Mouse (Mus musculus): ENCODE results near the gene 5730522E02Rik. TPM values are rescaled to one million over a fixed set of nuclear protein-coding genes. Genes with fewer than 3 reads are reported as not detected.

Gene 5730522E02Rik
- polyA plus RNA-seq, 1 experiment from 2014 or later: 2.9 TPM

- H3K4me1 ChIP-seq (ENCODE audit: insufficient read depth): no peaks in the 10 kb centered on the region
- no peaks in the 10 kb centered on the region for H3K9me3 ChIP-seq (ENCODE audit: low read depth, low read length)
- H3K27ac ChIP-seq (ENCODE audit: low read depth): no peak overlapping the region
- no peak for TF ChIP-seq CTCF (IDR thresholded peaks at IDR 0.05; ENCODE audit: low read depth)
- H3K27me3 ChIP-seq (ENCODE audit: insufficient read depth, low read length): no peaks in the 10 kb centered on the region
- H3K36me3 ChIP-seq (ENCODE audit: insufficient read depth): no peaks in the 10 kb centered on the region
- H3K4me2 ChIP-seq: no peak overlapping the region
- H3K4me3 ChIP-seq (ENCODE audit: low read depth, low read length): no peak overlapping the region
- ATAC-seq (ENCODE audit: insufficient read depth) (no peak), DNase-seq (no peak)
- H3K9ac ChIP-seq: no peak overlapping the region
Observed at GRCm38 (mm10) chr11:25819789-25820188, 390.8 kb downstream of the 5730522E02Rik start.

GRCm38 (mm10) chr11:25813446-25813845, 397.1 kb downstream of the 5730522E02Rik start:
- Histone ChIP-seq H3K27me3 (ENCODE audit: insufficient read depth, low read length) (no peaks in the 10 kb centered on the region), H3K4me1 (ENCODE audit: insufficient read depth) (no peaks in the 10 kb centered on the region), H3K36me3 (ENCODE audit: insufficient read depth) (no peaks in the 10 kb centered on the region), H3K9ac (no peak overlapping the region), H3K4me2 (no peak overlapping the region), H3K9me3 (ENCODE audit: low read depth, low read length) (no peaks in the 10 kb centered on the region), H3K27ac (ENCODE audit: low read depth) (no peak overlapping the region), H3K4me3 (ENCODE audit: low read depth, low read length) (no peak overlapping the region)
- TF ChIP-seq CTCF (IDR thresholded peaks at IDR 0.05; ENCODE audit: low read depth): no peak
- ATAC-seq (ENCODE audit: insufficient read depth) (no peak), DNase-seq (no peak)
- WGBS: 85% methylated on average over 2 of the region's 2 CpGs

GRCm38 (mm10) chr11:25787691-25788090, 422.9 kb downstream of the 5730522E02Rik start:
- H3K27me3 ChIP-seq (ENCODE audit: insufficient read depth, low read length): no peaks in the 10 kb centered on the region
- H3K27ac ChIP-seq (ENCODE audit: low read depth): no peak overlapping the region
- DNase-seq: no peak
- no peak overlapping the region for H3K9ac ChIP-seq
- 90% methylated on average over 1 of the region's 1 CpGs for WGBS
- no peaks in the 10 kb centered on the region for H3K9me3 ChIP-seq (ENCODE audit: low read depth, low read length)
- ATAC-seq (ENCODE audit: insufficient read depth): no peak
- no peaks in the 10 kb centered on the region for H3K36me3 ChIP-seq (ENCODE audit: insufficient read depth)
- H3K4me3 ChIP-seq (ENCODE audit: low read depth, low read length): no peak overlapping the region
- TF ChIP-seq CTCF (IDR thresholded peaks at IDR 0.05; ENCODE audit: low read depth): no peak
- no peaks in the 10 kb centered on the region for H3K4me1 ChIP-seq (ENCODE audit: insufficient read depth)
- no peak overlapping the region for H3K4me2 ChIP-seq

GRCm38 (mm10) chr11:25772231-25772630, 438.3 kb downstream of the 5730522E02Rik start:
- Histone ChIP-seq H3K4me3 (ENCODE audit: low read depth, low read length) (no peak overlapping the region), H3K9me3 (ENCODE audit: low read depth, low read length) (no peaks in the 10 kb centered on the region), H3K4me2 (no peak overlapping the region), H3K9ac (no peak overlapping the region), H3K36me3 (ENCODE audit: insufficient read depth) (no peaks in the 10 kb centered on the region), H3K4me1 (ENCODE audit: insufficient read depth) (no peaks in the 10 kb centered on the region), H3K27me3 (ENCODE audit: insufficient read depth, low read length) (no peaks in the 10 kb centered on the region), H3K27ac (ENCODE audit: low read depth) (no peak overlapping the region)
- DNase-seq (no peak), ATAC-seq (ENCODE audit: insufficient read depth) (no peak)
- no peak for TF ChIP-seq CTCF (IDR thresholded peaks at IDR 0.05; ENCODE audit: low read depth)
- 88% methylated on average over 1 of the region's 1 CpGs for WGBS

GRCm38 (mm10) chr11:25770991-25771568, 439.5 kb downstream of the 5730522E02Rik start:
- WGBS: 75% methylated on average over 3 of the region's 3 CpGs
- DNase-seq: no peak
- TF ChIP-seq CTCF (IDR thresholded peaks at IDR 0.05; ENCODE audit: low read depth): no peak
- no peak overlapping the region for H3K9ac ChIP-seq
- no peaks in the 10 kb centered on the region for H3K36me3 ChIP-seq (ENCODE audit: insufficient read depth)
- no peaks in the 10 kb centered on the region for H3K4me1 ChIP-seq (ENCODE audit: insufficient read depth)
- ATAC-seq (ENCODE audit: insufficient read depth): no peak
- H3K27me3 ChIP-seq (ENCODE audit: insufficient read depth, low read length): no peaks in the 10 kb centered on the region
- no peak overlapping the region for H3K4me3 ChIP-seq (ENCODE audit: low read depth, low read length)
- no peaks in the 10 kb centered on the region for H3K9me3 ChIP-seq (ENCODE audit: low read depth, low read length)
- H3K4me2 ChIP-seq: no peak overlapping the region
- H3K27ac ChIP-seq (ENCODE audit: low read depth): no peak overlapping the region

GRCm38 (mm10) chr11:25767584-25768333, 442.8 kb downstream of the 5730522E02Rik start:
- no peaks in the 10 kb centered on the region for H3K4me1 ChIP-seq (ENCODE audit: insufficient read depth)
- H3K4me2 ChIP-seq: no peak overlapping the region
- H3K4me3 ChIP-seq (ENCODE audit: low read depth, low read length): no peak overlapping the region
- no peak for DNase-seq
- no peak for ATAC-seq (ENCODE audit: insufficient read depth)
- 54% methylated on average over 5 of the region's 5 CpGs for WGBS
- H3K36me3 ChIP-seq (ENCODE audit: insufficient read depth): no peaks in the 10 kb centered on the region
- H3K9ac ChIP-seq: no peak overlapping the region
- no peak for TF ChIP-seq CTCF (IDR thresholded peaks at IDR 0.05; ENCODE audit: low read depth)
- no peaks in the 10 kb centered on the region for H3K9me3 ChIP-seq (ENCODE audit: low read depth, low read length)
- H3K27me3 ChIP-seq (ENCODE audit: insufficient read depth, low read length): no peaks in the 10 kb centered on the region
- no peak overlapping the region for H3K27ac ChIP-seq (ENCODE audit: low read depth)

GRCm38 (mm10) chr11:25753156-25753899, 457.2 kb downstream of the 5730522E02Rik start:
- Histone ChIP-seq H3K4me3 (ENCODE audit: low read depth, low read length) (no peak overlapping the region), H3K27ac (ENCODE audit: low read depth) (no peak overlapping the region), H3K36me3 (ENCODE audit: insufficient read depth) (no peaks in the 10 kb centered on the region), H3K4me2 (no peak overlapping the region), H3K9ac (no peak overlapping the region), H3K4me1 (ENCODE audit: insufficient read depth) (no peaks in the 10 kb centered on the region), H3K9me3 (ENCODE audit: low read depth, low read length) (no peaks in the 10 kb centered on the region), H3K27me3 (ENCODE audit: insufficient read depth, low read length) (no peaks in the 10 kb centered on the region)
- DNase-seq (no peak), ATAC-seq (ENCODE audit: insufficient read depth) (no peak)
- 84% methylated on average over 7 of the region's 7 CpGs for WGBS
- no peak for TF ChIP-seq CTCF (IDR thresholded peaks at IDR 0.05; ENCODE audit: low read depth)

All from lung, embryonic 14.5 days (tissue).